ENCODE assay signal across 8 mouse cellular contexts in genomic region chr7:16891641-16892351, GRCm38 (mm10). TPM values are rescaled to one million over a fixed set of nuclear protein-coding genes. Genes with fewer than 3 reads are reported as not detected.
DNase-seq lines count a peak whose midpoint lies in the region; ATAC-seq and TF ChIP-seq lines count a peak whose summit lies in the region.

Gng8 (plus strand) TSS chr7:16891786.

- TF ChIP-seq POLR2A in MEL (IDR thresholded peaks at IDR 0.05; ENCODE audit: control insufficient read depth in 1 of 2, insufficient read depth in 1 of 2, low read depth in 1 of 2, low read length in 2 of 2, poor library complexity in 1 of 2), result no peak

- no peaks in the 10 kb centered on the region for H3K9me3 ChIP-seq in MEL (replicated peaks; ENCODE audit: insufficient read depth, low read length)
- no peaks in the 10 kb centered on the region for H3K9me3 ChIP-seq in hindbrain, embryonic 11.5 days (ENCODE audit: control insufficient read depth, low read length)

- no peak for TF ChIP-seq EP300 in MEL (IDR thresholded peaks at IDR 0.05; ENCODE audit: low read depth in 1 of 2, low read length in 2 of 2)

- peaks cover 0 to 10% of the 10 kb centered on the region in 2 experiments; a peak in 2 of 4 replicates for H3K4me1 ChIP-seq in MEL (ENCODE audit: control insufficient read depth in 1 of 2, insufficient read depth in 2 of 2, low read length in 2 of 2)
- H3K4me1 ChIP-seq in hindbrain, embryonic 11.5 days (replicated peaks; ENCODE audit: control insufficient read depth, insufficient read depth, low read length), result peaks cover 18% of the 10 kb centered on the region

- H3K4me2 ChIP-seq in hindbrain, embryonic 11.5 days (replicated peaks; ENCODE audit: low read depth, low read length), result peak within 1 kb of the TSS; percentile 40

- no peak within 1 kb of the TSS for H3K27ac ChIP-seq in MEL (ENCODE audit: control insufficient read depth, low read depth, low read length)
- peak within 1 kb of the TSS; percentile 31; the same call in 1 of the 2 replicates for H3K27ac ChIP-seq in hindbrain, embryonic 11.5 days (ENCODE audit: low read depth, low read length)

- TF ChIP-seq RAD21 in MEL (IDR thresholded peaks at IDR 0.05; ENCODE audit: low read depth, low read length), result peak; percentile 66

- DNase-seq in MEL (ENCODE audit: low read depth, low spot score), result peak; percentile 92
- DNase-seq in cerebellum, adult 9-10 months, result peak; percentile 87
- DNase-seq in frontal cortex, adult 2 months (ENCODE audit: extremely low spot score in 1 of 2, low spot score in 1 of 2), result peak; percentile 59 to 91
- DNase-seq in hindbrain, embryonic 11.5 days (ENCODE audit: low spot score), result peak; percentile 96
- peak; percentile 87 to 88 for DNase-seq in layer of hippocampus, postnatal 10 days (ENCODE audit: low spot score in 2 of 2)
- peak; percentile 91 for DNase-seq in lung, postnatal 10 days
- peak; percentile 81 for DNase-seq in ovary, postnatal 14 days (ENCODE audit: low spot score)
- DNase-seq in thymus, postnatal 10 days (ENCODE audit: low spot score in 2 of 2), result peak; percentile 51 to 81

- H3K9ac ChIP-seq in MEL (ENCODE audit: control insufficient read depth, low read depth, low read length, poor library complexity, severe bottlenecking), result peak within 1 kb of the TSS; percentile 31
- no peak within 1 kb of the TSS; the same call in 1 of the 2 replicates for H3K9ac ChIP-seq in hindbrain, embryonic 11.5 days (ENCODE audit: low read depth, low read length)

- no peaks in the 10 kb centered on the region for H3K36me3 ChIP-seq in MEL (ENCODE audit: control insufficient read depth in 1 of 2, insufficient read depth in 2 of 2, low read length in 2 of 2)
- H3K36me3 ChIP-seq in hindbrain, embryonic 11.5 days (ENCODE audit: control insufficient read depth, insufficient read depth, low read length), result no peaks in the 10 kb centered on the region

- H3K27me3 ChIP-seq in MEL (ENCODE audit: control insufficient read depth in 1 of 2, insufficient read depth in 2 of 2, low read length in 2 of 2), result no peaks in the 10 kb centered on the region
- H3K27me3 ChIP-seq in hindbrain, embryonic 11.5 days (ENCODE audit: control insufficient read depth, insufficient read depth, low read length), result peaks cover 22% of the 10 kb centered on the region

- ATAC-seq in hindbrain, embryonic 11.5 days (ENCODE audit: low FRiP score), result peak; percentile 81

- TF ChIP-seq CTCF in MEL (IDR thresholded peaks at IDR 0.05 in 2 of 3, conservative IDR thresholded peaks at IDR 0.05 in 1 of 3; ENCODE audit: control insufficient read depth in 1 of 3, insufficient read depth in 1 of 3, low read depth in 2 of 3, low read length in 3 of 3, poor library complexity in 1 of 3, severe bottlenecking in 1 of 3), result peak; percentile 62 to 94 (median 88)

- peak within 1 kb of the TSS; percentile 43 to 66 for H3K4me3 ChIP-seq in MEL (ENCODE audit: control insufficient read depth in 1 of 2, insufficient read depth in 1 of 2, low read depth in 2 of 2, low read length in 2 of 2)
- peak within 1 kb of the TSS; percentile 14 for H3K4me3 ChIP-seq in hindbrain, embryonic 11.5 days (ENCODE audit: low read depth, low read length)

- no peaks in the 10 kb centered on the region for H3K79me2 ChIP-seq in MEL (ENCODE audit: control insufficient read depth, insufficient read depth, low read length, poor library complexity)

- WGBS in hindbrain, embryonic 11.5 days, result under 1% methylated on average over 30 of the region's 30 CpGs

TF ChIP-seq in MEL, 35 proteins besides CTCF, POLR2A, EP300 and RAD21:
- TF ChIP-seq ZC3H11A (IDR thresholded peaks at IDR 0.05; ENCODE audit: low read depth, low read length) (peak; percentile 49), SMC3 (IDR thresholded peaks at IDR 0.05; ENCODE audit: low read depth, low read length) (peak; percentile 78), BHLHE40 (IDR thresholded peaks at IDR 0.05; ENCODE audit: borderline replicate concordance, low read depth, low read length) (no peak), ETS1 (IDR thresholded peaks at IDR 0.05; ENCODE audit: low read depth, low read length) (no peak), MXI1 (IDR thresholded peaks at IDR 0.05; ENCODE audit: low read depth, low read length) (peak; percentile 66), CHD2 (IDR thresholded peaks at IDR 0.05; ENCODE audit: low read length) (no peak), NRF1 (IDR thresholded peaks at IDR 0.05; ENCODE audit: insufficient read depth, low read depth, low read length, poor library complexity, severe bottlenecking) (no peak), HCFC1 (IDR thresholded peaks at IDR 0.05; ENCODE audit: low read depth, low read length) (no peak), GATA1 (IDR thresholded peaks at IDR 0.05; ENCODE audit: low read depth, low read length) (no peak), ZKSCAN1 (IDR thresholded peaks at IDR 0.05; ENCODE audit: low read depth, low read length) (no peak), MYC (IDR thresholded peaks at IDR 0.05; ENCODE audit: low read depth, low read length) (0 out of 2 replicates have a peak, but pooled peaks have one; percentile 20), KAT2A (conservative IDR thresholded peaks at IDR 0.05; ENCODE audit: low read depth, low read length) (no peak), USF2 (IDR thresholded peaks at IDR 0.05; ENCODE audit: borderline replicate concordance in 1 of 2, insufficient read depth in 1 of 2, low read depth in 1 of 2, low read length in 2 of 2) (no peak), GABPA (IDR thresholded peaks at IDR 0.05; ENCODE audit: low read depth, low read length) (no peak), RCOR1 (IDR thresholded peaks at IDR 0.05; ENCODE audit: low read depth, low read length) (no peak)

RNA-seq across cellular contexts. Expression of gene Gng8, which starts in this region (rescaled TPM):
- total RNA-seq in MEL (2012; rRNA removed), result 0.39 TPM in 1 of 2 replicates, not detected in the other
- 1 to 10 TPM in 1 of 2 experiments, not detected in 1; 2.2 TPM for polyA plus RNA-seq in MEL (2012; ENCODE audit: insufficient read depth in 1 of 2, insufficient read length in 2 of 2, low read depth in 1 of 2, low replicate concordance in 2 of 2, missing spikeins in 1 of 2)
- 5.9 and 7.6 TPM in 2 replicates for polyA plus RNA-seq in frontal cortex, adult 2 months (2012; rRNA removed)
- polyA plus RNA-seq in hindbrain, embryonic 11.5 days (2014; fragmentation: Nextera tagmentation; extraction: Ambion mirVana), result 9.0 and 11.0 TPM in 2 replicates
- 1 to 10 TPM in 1 of 2 experiments, under 1 TPM in 1; 0.94 to 1.3 TPM for total RNA-seq in layer of hippocampus, postnatal 10 days (2021)
